Mouse (Mus musculus) liver, embryonic 14.5 days (tissue): ENCODE measurements at regions not wholly inside any gene's neighbourhood (a gene's known extent, or its start where the extent isn't known, plus 50 kb on each side); places are given as distances from the start of the nearest gene placed in this dataset.

ENCODE experiments used
- ATAC-seq: fragments of 200-750 bp; cut with Nextera tagmentation; 2 replicates; pipeline ENCODE4 v1.8.0; 2017; ENCODE audit warnings: moderate number of reproducible peaks, mild to moderate bottlenecking, moderate library complexity; ENCODE audit not compliant: insufficient read depth
- DNase-seq, 3 experiments: peaks; one replicate each; pipeline ENCODE4 v3.0.0-alpha.2; 2012 to 2013; ENCODE audit warnings: low read depth in 3 of 3, low spot score in 3 of 3
- H3K27ac ChIP-seq: fragments of 300-500 bp; sonication (generic); 2 replicates; pipeline ENCODE4 v1.5.1; 2014; ENCODE audit warnings: moderate library complexity, mild to moderate bottlenecking, control low read depth, inconsistent platforms
- H3K27me3 ChIP-seq: fragments of 300-500 bp; sonication (generic); 2 replicates; pipeline ENCODE4 v1.6.1; 2014; ENCODE audit warnings: mild to moderate bottlenecking, low read length, moderate library complexity; ENCODE audit not compliant: control insufficient read depth, insufficient read depth
- H3K36me3 ChIP-seq: fragments of 300-500 bp; sonication (generic); replicated peaks from 2 replicates; pipeline ENCODE4 v1.6.1; 2014; ENCODE audit warnings: low read depth; ENCODE audit not compliant: control insufficient read depth, insufficient read depth
- H3K4me1 ChIP-seq, 2 experiments: fragments of 200-500 bp in 1 of 2; fragments of 300-500 bp in 1 of 2; sonication (generic) in 1 of 2; replicated peaks; 2 replicates each; pipeline ENCODE4 v1.6.1; 2012 to 2014; ENCODE audit warnings: antibody characterized with exemption in 1 of 2, inconsistent platforms in 1 of 2, low read length in 1 of 2; ENCODE audit not compliant: control insufficient read depth in 2 of 2, insufficient read depth in 2 of 2
- H3K4me2 ChIP-seq: fragments of 300-500 bp; sonication (generic); 2 replicates; pipeline ENCODE4 v1.6.1; 2014; ENCODE audit warnings: low read depth, mild to moderate bottlenecking, control low read depth, moderate library complexity
- H3K4me3 ChIP-seq, 2 experiments: fragments of 200-500 bp in 1 of 2; fragments of 300-500 bp in 1 of 2; sonication (generic) in 1 of 2; 2 replicates each; pipeline ENCODE4 v1.5.1; 2012 to 2014; ENCODE audit warnings: low read depth in 2 of 2, low read length in 2 of 2, mild to moderate bottlenecking in 2 of 2, control low read depth in 1 of 2, inconsistent platforms in 1 of 2, moderate library complexity in 1 of 2; ENCODE audit not compliant: insufficient read depth in 1 of 2
- H3K9ac ChIP-seq: fragments of 300-500 bp; sonication (generic); replicated peaks from 2 replicates; pipeline ENCODE4 v1.6.1; 2014; ENCODE audit warnings: mild to moderate bottlenecking, control low read depth, moderate library complexity
- H3K9me3 ChIP-seq: fragments of 300-500 bp; sonication (generic); 2 replicates; pipeline ENCODE4 v1.6.1; 2016; ENCODE audit warnings: low read length, mixed read lengths; ENCODE audit not compliant: control insufficient read depth
- CTCF ChIP-seq: IDR thresholded peaks from 2 replicates; pipeline ENCODE4 v1.5.1; 2016; ENCODE audit warnings: antibody characterized with exemption, low read depth, control low read depth
- EP300 ChIP-seq: IDR thresholded peaks from 2 replicates; pipeline ENCODE4 v1.6.1; 2016; ENCODE audit warnings: antibody characterized with exemption, low read depth
- WGBS: fragments of 180-500 bp; shearing (Covaris S2); extraction: QIAGEN DNeasy Blood & Tissue Kit; methylation state at CpG from one replicate; pipeline ENCODE4 v1.1.7; 2014; ENCODE audit not compliant: insufficient replicate concordance; 5-methylcytosine and 5-hydroxymethylcytosine counted together

DNA sequence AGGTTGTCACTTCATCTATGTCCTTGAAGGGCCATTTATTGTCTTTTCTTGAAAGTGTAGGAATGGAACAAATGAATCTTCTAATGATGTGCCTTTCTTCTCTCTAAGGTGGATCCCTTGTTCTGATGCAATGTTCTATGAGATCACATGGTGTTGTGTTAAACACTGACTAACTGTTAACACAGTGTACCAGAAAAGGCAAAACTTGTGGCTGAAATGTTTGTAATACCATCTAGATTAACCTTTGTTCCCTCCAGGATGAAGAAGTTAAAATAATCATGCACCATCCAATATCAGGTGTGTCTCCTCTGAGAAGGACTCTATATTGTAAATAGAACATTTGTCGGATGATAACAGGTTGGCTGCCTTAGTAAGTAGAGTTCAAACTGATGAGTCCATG is 849.1 kb downstream of the Gm9195 start:
- WGBS, result 78% methylated on average over 1 of the region's 1 CpGs
- TF ChIP-seq EP300 (no peak), CTCF (no peak)
- DNase-seq (no peak), ATAC-seq (no peak)
- Histone ChIP-seq H3K4me1 (no peaks in the 10 kb centered on the region), H3K27ac (no peak overlapping the region), H3K4me2 (no peak overlapping the region), H3K9me3 (no peaks in the 10 kb centered on the region), H3K9ac (no peak overlapping the region), H3K27me3 (no peaks in the 10 kb centered on the region), H3K36me3 (no peaks in the 10 kb centered on the region), H3K4me3 (no peak overlapping the region)

DNA sequence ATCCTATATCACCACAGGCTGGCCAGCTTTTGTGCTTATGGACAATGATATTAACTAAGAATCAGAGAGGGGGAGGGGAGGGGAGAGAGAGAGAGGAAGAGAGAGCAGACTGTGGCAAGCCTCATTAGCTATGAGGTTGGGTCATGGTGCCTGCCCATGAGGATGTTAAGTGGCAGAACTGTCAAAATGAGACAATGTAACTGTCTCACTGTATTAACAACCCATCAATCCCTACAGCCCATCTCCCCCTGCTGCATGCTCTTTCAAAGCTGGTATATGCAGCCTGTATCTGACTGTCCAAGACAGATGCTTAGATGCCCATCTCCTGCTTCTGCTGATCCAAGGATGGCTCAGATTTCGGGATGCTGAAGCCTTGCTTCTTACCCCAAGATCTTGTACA is 852.6 kb downstream of the Gm9195 start:
- Histone ChIP-seq H3K4me3 (no peak overlapping the region), H3K27me3 (no peaks in the 10 kb centered on the region), H3K36me3 (no peaks in the 10 kb centered on the region), H3K9me3 (no peaks in the 10 kb centered on the region), H3K4me1 (no peaks in the 10 kb centered on the region), H3K9ac (no peak overlapping the region), H3K27ac (no peak overlapping the region), H3K4me2 (no peak overlapping the region)
- ATAC-seq, result no peak
- DNase-seq, result no peak
- TF ChIP-seq CTCF, result no peak
- TF ChIP-seq EP300, result no peak
- WGBS, result 38% methylated on average over 1 of the region's 1 CpGs

GRCm38 (mm10) chr14:71635091-71635490 is 856.5 kb downstream of the Gm9195 start:
- Histone ChIP-seq H3K27ac (no peak overlapping the region), H3K9ac (no peak overlapping the region), H3K4me3 (no peak overlapping the region), H3K4me1 (no peaks in the 10 kb centered on the region), H3K4me2 (no peak overlapping the region), H3K9me3 (no peaks in the 10 kb centered on the region), H3K27me3 (no peaks in the 10 kb centered on the region), H3K36me3 (no peaks in the 10 kb centered on the region)
- TF ChIP-seq CTCF, result no peak
- no peak for TF ChIP-seq EP300
- ATAC-seq (no peak), DNase-seq (no peak)
- WGBS, result 54% methylated on average over 1 of the region's 1 CpGs

GRCm38 (mm10) chr14:71609698-71610301 is 881.8 kb downstream of the Gm9195 start:
- Histone ChIP-seq H3K9me3 (no peaks in the 10 kb centered on the region), H3K27ac (no peak overlapping the region), H3K36me3 (no peaks in the 10 kb centered on the region), H3K4me3 (no peak overlapping the region), H3K4me2 (no peak overlapping the region), H3K9ac (no peak overlapping the region), H3K27me3 (no peaks in the 10 kb centered on the region), H3K4me1 (no peaks in the 10 kb centered on the region)
- 54% methylated on average over 4 of the region's 4 CpGs for WGBS
- DNase-seq, result no peak
- no peak for ATAC-seq
- no peak for TF ChIP-seq CTCF
- TF ChIP-seq EP300, result no peak

DNA sequence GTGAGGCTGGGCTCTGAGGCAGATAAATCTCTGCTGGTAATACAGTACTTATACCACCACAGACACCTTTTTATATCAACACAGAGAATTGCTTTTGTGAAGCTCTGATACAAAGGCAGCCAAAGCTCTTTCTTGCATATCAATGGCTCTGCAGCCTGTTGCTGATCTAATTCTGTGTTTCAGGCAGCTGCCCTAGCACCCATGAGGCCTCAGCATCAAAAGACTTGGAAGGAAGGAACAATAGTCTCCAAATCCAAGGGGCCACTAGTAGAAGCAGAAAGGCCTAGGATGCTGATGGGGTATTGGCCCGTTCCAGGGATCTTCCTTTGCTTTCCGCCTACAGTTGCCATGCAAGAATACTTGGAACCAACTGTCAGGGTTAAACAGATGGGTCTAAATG is 887.9 kb downstream of the Gm9195 start:
- no peak overlapping the region for H3K9ac ChIP-seq

More for the DNA sequence above, 887.9 kb downstream of the Gm9195 start:
- Histone ChIP-seq H3K27ac (no peak overlapping the region), H3K9me3 (no peaks in the 10 kb centered on the region), H3K36me3 (no peaks in the 10 kb centered on the region), H3K4me1 (no peaks in the 10 kb centered on the region), H3K4me3 (no peak overlapping the region), H3K27me3 (no peaks in the 10 kb centered on the region), H3K4me2 (no peak overlapping the region)
- TF ChIP-seq CTCF, result no peak
- no peak for TF ChIP-seq EP300
- no peak for ATAC-seq
- DNase-seq, result no peak
- WGBS, result 64% methylated on average over 2 of the region's 2 CpGs
